Mouse (Mus musculus) stomach, embryonic 16.5 days (tissue): ENCODE data around the gene Clcn7. TPM values are rescaled to one million over a fixed set of nuclear protein-coding genes. Genes with fewer than 3 reads are reported as not detected.
"Not testable (repeated sequence)": the region's sequence is repeated elsewhere in the genome, so short reads cannot be mapped to it uniquely, and the experiment has no call there.

ENCODE experiments used
- ATAC-seq: fragments of 200-750 bp; cut with Nextera tagmentation; 2 replicates; pipeline ENCODE4 v1.8.0; 2017; ENCODE audit warnings: moderate number of reproducible peaks, moderate TSS enrichment; ENCODE audit not compliant: insufficient read depth, low FRiP score
- H3K27ac ChIP-seq: fragments of 300-500 bp; sonication (generic); 2 replicates; pipeline ENCODE4 v1.5.1; 2014; ENCODE audit warnings: low read length
- H3K27me3 ChIP-seq: fragments of 300-500 bp; sonication (generic); 2 replicates; pipeline ENCODE4 v1.6.1; 2014; ENCODE audit warnings: low read length, control low read depth, mixed read lengths; ENCODE audit not compliant: control insufficient read depth, insufficient read depth
- H3K36me3 ChIP-seq: fragments of 300-500 bp; sonication (generic); 2 replicates; pipeline ENCODE4 v1.6.1; 2014; ENCODE audit warnings: low read length; ENCODE audit not compliant: control insufficient read depth, insufficient read depth
- H3K4me1 ChIP-seq: fragments of 300-500 bp; sonication (generic); 2 replicates; pipeline ENCODE4 v1.6.1; 2014; ENCODE audit warnings: low read length, control low read depth, mixed read lengths; ENCODE audit not compliant: control insufficient read depth, insufficient read depth
- H3K4me2 ChIP-seq: fragments of 300-500 bp; sonication (generic); 2 replicates; pipeline ENCODE4 v1.6.1; 2014; ENCODE audit warnings: low read depth, low read length, mixed read lengths
- H3K4me3 ChIP-seq: fragments of 300-500 bp; sonication (generic); replicated peaks from 2 replicates; pipeline ENCODE4 v1.5.1; 2014; ENCODE audit warnings: mild to moderate bottlenecking, low read length
- H3K9ac ChIP-seq: fragments of 300-500 bp; sonication (generic); 2 replicates; pipeline ENCODE4 v1.6.1; 2014; ENCODE audit warnings: low read length
- H3K9me3 ChIP-seq: fragments of 300-500 bp; sonication (generic); replicated peaks from 2 replicates; pipeline ENCODE4 v1.6.1; 2016; ENCODE audit warnings: low read length, control low read depth; ENCODE audit not compliant: control insufficient read depth
- WGBS: fragments of 180-500 bp; shearing (Covaris S2); extraction: QIAGEN DNeasy Blood & Tissue Kit; methylation state at CpG from one replicate; pipeline ENCODE4 v1.1.7; 2014; 5-methylcytosine and 5-hydroxymethylcytosine counted together
- polyA plus RNA-seq: library from polyadenylated mRNA; unstranded; fragments of >200 nt; fragmentation: Nextera tagmentation; extraction: Ambion mirVana; gene quantifications from 2 replicates; pipeline ENCODE4 v1.2.1, GENCODE M21; 2015

The Clcn7 gene
- polyA plus RNA-seq, 1 experiment from 2014 or later = 21.4 TPM

- H3K9ac ChIP-seq = no peak within 1 kb of the TSS
- H3K27ac ChIP-seq = no peak within 1 kb of the TSS
- no peak within 1 kb of the TSS for H3K4me3 ChIP-seq
- H3K27me3 ChIP-seq = no peaks in the 10 kb centered on the region
- H3K9me3 ChIP-seq = no peaks in the 10 kb centered on the region
- peaks cover 5% of the 10 kb centered on the region for H3K4me1 ChIP-seq
- no peaks in the 10 kb centered on the region for H3K36me3 ChIP-seq
- no peak for ATAC-seq
- 36% methylated on average over 3 of the region's 3 CpGs for WGBS
- H3K4me2 ChIP-seq = no peak within 1 kb of the TSS
Measured at GRCm38 (mm10) chr17:25120406-25120805, 12.8 kb upstream of the Clcn7 start, which contains the start of gene Ptx4. TSS of gene Ptx4 (plus strand) at chr17:25120760.

DNA sequence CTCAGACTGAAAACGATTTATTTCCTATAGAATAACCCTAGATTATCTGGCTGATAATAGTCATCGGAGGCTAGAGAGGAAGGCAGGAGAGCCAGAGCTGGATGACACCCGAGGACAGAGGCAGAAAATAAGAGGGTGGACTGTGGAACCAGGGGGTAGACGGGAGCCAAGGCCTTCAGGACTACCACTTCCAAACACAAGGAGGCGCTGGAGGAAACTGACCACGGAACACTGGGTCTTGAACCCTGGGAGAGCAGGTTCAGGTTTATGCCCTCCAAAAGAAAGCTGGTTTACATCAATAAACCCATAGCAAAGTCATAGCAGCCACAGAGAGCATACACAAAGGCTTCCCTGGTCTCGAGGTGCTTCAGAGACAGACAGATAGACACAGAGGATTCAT lies 9.2 kb upstream of the Clcn7 start:
- no peaks in the 10 kb centered on the region for H3K4me1 ChIP-seq
- ATAC-seq = no peak
- H3K4me2 ChIP-seq = no peak overlapping the region
- no peaks in the 10 kb centered on the region for H3K9me3 ChIP-seq
- H3K27me3 ChIP-seq = no peaks in the 10 kb centered on the region
- no peak overlapping the region for H3K27ac ChIP-seq
- 27% methylated on average over 7 of the region's 7 CpGs for WGBS
- H3K36me3 ChIP-seq = no peaks in the 10 kb centered on the region
- no peak overlapping the region for H3K9ac ChIP-seq
- no peak overlapping the region for H3K4me3 ChIP-seq

DNA sequence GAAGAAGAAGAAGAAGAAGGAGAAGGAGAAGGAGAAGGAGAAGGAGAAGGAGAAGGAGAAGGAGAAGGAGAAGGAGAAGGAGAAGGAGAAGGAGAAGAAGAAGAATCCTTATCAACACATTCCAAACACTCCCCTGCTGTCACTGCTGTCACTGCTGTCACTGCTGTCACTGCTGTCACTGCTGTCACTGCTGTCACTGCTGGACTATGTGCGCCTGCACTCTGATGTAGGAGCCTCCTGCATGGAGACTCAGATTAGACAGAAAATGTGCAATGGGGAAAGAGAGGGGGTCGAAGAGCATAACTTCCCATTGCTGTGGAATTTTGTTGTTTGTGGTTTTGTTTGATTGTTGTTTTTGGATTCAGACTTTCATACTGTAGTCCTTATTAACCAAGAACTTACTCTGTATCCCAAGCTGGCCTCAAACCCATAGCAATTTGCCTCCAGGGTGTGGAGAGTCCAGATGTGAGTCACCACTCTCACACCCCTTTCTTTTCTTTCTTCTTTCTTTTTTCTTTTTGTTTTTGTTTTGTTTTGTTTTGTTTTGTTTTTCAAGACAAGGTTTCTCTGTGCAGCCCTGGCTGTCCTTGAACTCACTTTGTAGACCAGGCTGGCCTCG lies 7.6 kb upstream of the Clcn7 start:
- not testable (repeated sequence) for ATAC-seq, H3K4me3 ChIP-seq, H3K36me3 ChIP-seq, H3K9me3 ChIP-seq, H3K27me3 ChIP-seq, H3K4me1 ChIP-seq, H3K4me2 ChIP-seq, H3K9ac ChIP-seq, H3K27ac ChIP-seq
- WGBS = 69% methylated on average over 3 of the region's 3 CpGs

DNA sequence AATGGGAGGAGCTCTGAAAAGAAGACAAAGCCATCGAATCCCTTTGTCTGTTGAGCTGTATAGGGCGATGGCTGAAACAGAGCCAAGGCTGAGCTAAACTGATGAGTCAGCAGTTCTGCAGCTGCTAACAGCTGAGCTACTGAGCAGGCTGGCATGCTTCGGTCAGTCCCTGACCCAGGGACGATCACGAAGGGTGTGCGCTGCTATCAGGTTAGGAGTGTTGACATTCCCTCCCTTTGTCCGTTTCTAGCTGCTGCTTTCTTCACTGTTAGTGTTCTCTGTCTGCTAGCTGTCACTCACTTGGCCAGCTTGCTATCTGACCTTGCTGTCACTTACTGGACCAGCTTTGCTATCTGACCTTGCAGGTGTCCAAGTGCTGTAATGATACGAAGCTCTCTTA lies 6.1 kb upstream of the Clcn7 start:
- 37% methylated on average over 8 of the region's 8 CpGs for WGBS
- no peaks in the 10 kb centered on the region for H3K27me3 ChIP-seq
- ATAC-seq = 0 out of 2 replicates have a peak, but pooled peaks have one; percentile 29

DNA sequence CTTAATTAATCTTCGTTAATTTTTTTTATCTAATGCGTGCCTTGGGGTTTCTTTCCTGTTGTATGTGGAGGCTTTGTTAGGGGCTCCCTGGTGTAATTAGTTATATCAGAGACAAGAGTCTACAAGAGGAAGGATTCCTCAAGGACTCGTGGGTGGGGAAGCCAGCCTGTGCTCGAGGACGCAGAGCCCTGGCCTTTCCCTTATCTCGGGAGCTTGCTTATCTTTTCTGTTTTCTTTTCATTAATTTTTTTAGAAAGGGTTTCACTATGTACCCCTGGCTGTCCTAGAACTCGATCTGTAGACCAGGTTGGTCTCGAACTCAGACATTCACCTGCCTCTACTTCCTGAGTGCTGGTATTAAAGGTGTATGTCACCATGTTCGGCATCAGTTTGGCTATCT lies 5.5 kb upstream of the Clcn7 start:
- Histone ChIP-seq H3K4me1 (no peaks in the 10 kb centered on the region), H3K27ac (no peak overlapping the region), H3K9ac (no peak overlapping the region), H3K9me3 (no peaks in the 10 kb centered on the region), H3K27me3 (no peaks in the 10 kb centered on the region), H3K4me2 (no peak overlapping the region), H3K36me3 (no peaks in the 10 kb centered on the region), H3K4me3 (no peak overlapping the region)
- no peak for ATAC-seq
- 55% methylated on average over 9 of the region's 9 CpGs for WGBS

More for the DNA sequence above, 6.1 kb upstream of the Clcn7 start:
- no peak overlapping the region for H3K4me2 ChIP-seq
- H3K27ac ChIP-seq = no peak overlapping the region
- H3K4me1 ChIP-seq = no peaks in the 10 kb centered on the region
- no peak overlapping the region for H3K9ac ChIP-seq
- H3K36me3 ChIP-seq = no peaks in the 10 kb centered on the region
- H3K4me3 ChIP-seq = no peak overlapping the region
- H3K9me3 ChIP-seq = no peaks in the 10 kb centered on the region

GRCm38 (mm10) chr17:25130060-25130459 lies 3.1 kb upstream of the Clcn7 start:
- 81% methylated on average over 1 of the region's 1 CpGs for WGBS
- no peak overlapping the region for H3K9ac ChIP-seq
- H3K27me3 ChIP-seq = no peaks in the 10 kb centered on the region

DNA sequence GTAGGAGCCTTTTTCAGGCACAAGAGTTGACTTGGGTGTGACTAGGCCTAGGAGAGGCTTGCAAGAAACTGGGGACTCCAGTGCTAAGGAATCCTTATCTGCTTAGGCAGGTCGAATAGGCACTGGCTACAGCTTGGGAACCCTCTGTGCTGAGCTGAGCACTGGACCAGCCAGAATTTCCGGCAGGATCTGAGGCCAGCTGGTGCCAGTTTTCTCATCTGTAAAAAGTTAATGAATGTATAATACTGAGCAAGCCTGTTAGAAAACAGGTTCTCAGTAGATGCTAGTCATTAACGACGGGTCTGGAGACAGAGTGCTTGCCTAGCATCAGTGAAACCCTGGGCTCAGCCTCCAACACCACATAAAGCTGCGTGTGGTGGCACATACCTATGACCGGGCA lies 2.4 kb downstream of the Clcn7 start:
- Histone ChIP-seq H3K4me3 (no peak overlapping the region), H3K27ac (no peak overlapping the region), H3K4me2 (no peak overlapping the region), H3K4me1 (peaks cover 8% of the 10 kb centered on the region), H3K9ac (no peak overlapping the region), H3K27me3 (no peaks in the 10 kb centered on the region), H3K9me3 (no peaks in the 10 kb centered on the region), H3K36me3 (no peaks in the 10 kb centered on the region)
- no peak for ATAC-seq
- WGBS = 84% methylated on average over 6 of the region's 6 CpGs

More at GRCm38 (mm10) chr17:25130060-25130459, 3.1 kb upstream of the Clcn7 start:
- H3K27ac ChIP-seq = no peak overlapping the region
- H3K9me3 ChIP-seq = no peaks in the 10 kb centered on the region
- no peak overlapping the region for H3K4me3 ChIP-seq
- no peaks in the 10 kb centered on the region for H3K36me3 ChIP-seq
- ATAC-seq = no peak
- H3K4me1 ChIP-seq = peaks cover 8% of the 10 kb centered on the region
- no peak overlapping the region for H3K4me2 ChIP-seq

DNA sequence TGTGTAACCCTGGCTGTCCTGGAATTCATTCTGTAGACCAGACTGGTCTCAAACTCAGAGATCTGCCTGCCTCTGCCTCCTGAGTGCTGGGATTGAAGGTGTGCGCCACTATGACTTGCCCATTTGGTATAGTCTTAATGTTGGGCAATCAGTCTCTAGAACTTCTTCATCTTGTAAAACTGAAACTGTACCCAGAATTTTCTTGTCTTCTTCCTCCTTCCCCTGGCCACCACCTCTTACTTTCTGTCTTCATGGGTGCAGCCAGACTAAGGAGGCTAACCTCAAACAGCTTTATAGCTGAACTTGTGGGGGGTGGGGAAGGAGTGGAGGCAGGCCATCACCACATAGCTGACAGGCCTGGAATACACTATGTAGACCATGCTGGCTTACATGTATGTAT lies 5.6 kb downstream of the Clcn7 start:
- H3K36me3 ChIP-seq = no peaks in the 10 kb centered on the region
- no peak overlapping the region for H3K4me2 ChIP-seq
- H3K4me1 ChIP-seq = peaks cover 7% of the 10 kb centered on the region
- ATAC-seq = no peak
- H3K9ac ChIP-seq = no peak overlapping the region
- no peak overlapping the region for H3K27ac ChIP-seq
- 83% methylated on average over 1 of the region's 1 CpGs for WGBS
- no peaks in the 10 kb centered on the region for H3K9me3 ChIP-seq
- H3K27me3 ChIP-seq = no peaks in the 10 kb centered on the region
- H3K4me3 ChIP-seq = no peak overlapping the region

DNA sequence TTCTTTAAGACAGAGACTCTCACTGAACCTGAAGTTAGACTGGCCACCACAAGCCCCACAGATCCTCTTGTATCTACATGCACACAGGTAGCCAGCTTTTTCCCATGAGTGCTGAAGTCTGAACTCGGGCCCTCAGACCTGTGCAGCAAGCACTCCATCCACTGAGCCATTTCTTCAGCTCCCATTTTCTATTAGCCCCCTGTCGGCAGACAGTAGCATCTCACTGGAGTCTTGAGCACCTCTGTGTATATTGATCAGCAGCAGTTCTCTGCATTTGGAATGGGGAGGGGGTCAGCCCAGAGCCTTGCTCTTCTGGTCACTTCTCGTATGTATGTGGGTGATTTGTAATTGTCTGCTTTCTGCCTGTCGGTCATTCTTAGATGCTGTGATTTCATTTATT lies 6.8 kb downstream of the Clcn7 start:
- no peak for ATAC-seq
- WGBS = 62% methylated on average over 4 of the region's 4 CpGs
- no peak overlapping the region for H3K27ac ChIP-seq

More for the DNA sequence above, 6.8 kb downstream of the Clcn7 start:
- H3K9ac ChIP-seq = no peak overlapping the region
- H3K36me3 ChIP-seq = no peaks in the 10 kb centered on the region
- no peaks in the 10 kb centered on the region for H3K27me3 ChIP-seq
- no peaks in the 10 kb centered on the region for H3K9me3 ChIP-seq
- no peaks in the 10 kb centered on the region for H3K4me1 ChIP-seq
- H3K4me3 ChIP-seq = no peak overlapping the region
- H3K4me2 ChIP-seq = no peak overlapping the region
